Mouse (Mus musculus): ENCODE measurements around the gene Gpbp1l1. TPM values are rescaled to one million over a fixed set of nuclear protein-coding genes. Genes with fewer than 3 reads are reported as not detected.

Gene Gpbp1l1
- total RNA-seq (2014; fragmentation: Nextera tagmentation) (193 and 233 TPM in 2 replicates), total RNA-seq (2017) (158 and 191 TPM in 2 replicates), polyA plus RNA-seq (2012) (10.4 and 12.7 TPM in 2 replicates)

- TF ChIP-seq GATA1 (IDR thresholded peaks at IDR 0.05; ENCODE audit: borderline replicate concordance, low read length) (no peak), POLR2AphosphoS5 (IDR thresholded peaks at IDR 0.05; ENCODE audit: insufficient replicate concordance, low read depth, low read length) (0 out of 2 replicates have a peak, but pooled peaks have one; percentile 62)
- ATAC-seq (ENCODE audit: extremely low read depth, insufficient number of reproducible peaks, low FRiP score, poor library complexity, severe bottlenecking), result peak; percentile 56
- no peaks in the 10 kb centered on the region for H3K9me3 ChIP-seq (replicated peaks)
- DNase-seq (ENCODE audit: low spot score), result peak; percentile 78
- H3K27me3 ChIP-seq (ENCODE audit: insufficient read depth, low read length), result no peaks in the 10 kb centered on the region
- H3K4me1 ChIP-seq (ENCODE audit: insufficient read depth, low read depth, low read length), result peaks cover 25% of the 10 kb centered on the region
- peaks cover 33% of the 10 kb centered on the region for H3K36me3 ChIP-seq (replicated peaks)
- peak within 1 kb of the TSS; percentile 97 for H3K4me3 ChIP-seq (ENCODE audit: low read depth, low read length)
These were observed at the start of gene Gpbp1l1 for GRCm38 (mm10) chr4:116557306-116558121. TSS of gene Gpbp1l1 (plus strand) at chr4:116557658.

- peaks cover 36% of the 10 kb centered on the region for H3K36me3 ChIP-seq (replicated peaks)
- DNase-seq (ENCODE audit: low spot score) (no peak), ATAC-seq (ENCODE audit: extremely low read depth, insufficient number of reproducible peaks, low FRiP score, poor library complexity, severe bottlenecking) (no peak)
These were observed 26.3 kb upstream of the Gpbp1l1 start for GRCm38 (mm10) chr4:116531109-116531508.

GRCm38 (mm10) chr4:116536351-116536750, 21.1 kb upstream of the Gpbp1l1 start:
- TF ChIP-seq CTCF (IDR thresholded peaks at IDR 0.05; ENCODE audit: low read depth, low read length) (no peak), TAL1 (conservative IDR thresholded peaks at IDR 0.05; ENCODE audit: low read depth, low read length) (no peak), GATA1 (IDR thresholded peaks at IDR 0.05; ENCODE audit: borderline replicate concordance, low read length) (no peak), POLR2AphosphoS5 (IDR thresholded peaks at IDR 0.05; ENCODE audit: insufficient replicate concordance, low read depth, low read length) (no peak)
- Histone ChIP-seq H3K4me3 (ENCODE audit: low read depth, low read length) (no peak overlapping the region), H3K9me3 (replicated peaks) (no peaks in the 10 kb centered on the region), H3K4me1 (ENCODE audit: insufficient read depth, low read depth, low read length) (no peaks in the 10 kb centered on the region), H3K27me3 (ENCODE audit: insufficient read depth, low read length) (no peaks in the 10 kb centered on the region), H3K36me3 (replicated peaks) (peaks cover 29% of the 10 kb centered on the region)
- DNase-seq (ENCODE audit: low spot score) (no peak), ATAC-seq (ENCODE audit: extremely low read depth, insufficient number of reproducible peaks, low FRiP score, poor library complexity, severe bottlenecking) (no peak)

More at GRCm38 (mm10) chr4:116531109-116531508, 26.3 kb upstream of the Gpbp1l1 start:
- peaks cover under 1% of the 10 kb centered on the region; the same call in 1 of the 2 replicates for H3K4me1 ChIP-seq (ENCODE audit: insufficient read depth, low read depth, low read length)
- H3K9me3 ChIP-seq (replicated peaks), result no peaks in the 10 kb centered on the region
- TF ChIP-seq GATA1 (IDR thresholded peaks at IDR 0.05; ENCODE audit: borderline replicate concordance, low read length) (no peak), GATA2 (IDR thresholded peaks at IDR 0.05; ENCODE audit: borderline replicate concordance, low read depth, low read length) (no peak), CTCF (IDR thresholded peaks at IDR 0.05; ENCODE audit: low read depth, low read length) (no peak), POLR2AphosphoS5 (IDR thresholded peaks at IDR 0.05; ENCODE audit: insufficient replicate concordance, low read depth, low read length) (no peak), TAL1 (conservative IDR thresholded peaks at IDR 0.05; ENCODE audit: low read depth, low read length) (no peak)
- no peak overlapping the region for H3K4me3 ChIP-seq (ENCODE audit: low read depth, low read length)
- H3K27me3 ChIP-seq (ENCODE audit: insufficient read depth, low read length), result no peaks in the 10 kb centered on the region

GRCm38 (mm10) chr4:116537737-116538136, 19.7 kb upstream of the Gpbp1l1 start:
- no peak for ATAC-seq (ENCODE audit: extremely low read depth, insufficient number of reproducible peaks, low FRiP score, poor library complexity, severe bottlenecking)
- H3K9me3 ChIP-seq (replicated peaks), result no peaks in the 10 kb centered on the region
- no peaks in the 10 kb centered on the region for H3K27me3 ChIP-seq (ENCODE audit: insufficient read depth, low read length)
- no peaks in the 10 kb centered on the region for H3K4me1 ChIP-seq (ENCODE audit: insufficient read depth, low read depth, low read length)
- TF ChIP-seq POLR2AphosphoS5 (IDR thresholded peaks at IDR 0.05; ENCODE audit: insufficient replicate concordance, low read depth, low read length) (no peak), GATA2 (IDR thresholded peaks at IDR 0.05; ENCODE audit: borderline replicate concordance, low read depth, low read length) (no peak), GATA1 (IDR thresholded peaks at IDR 0.05; ENCODE audit: borderline replicate concordance, low read length) (no peak), CTCF (IDR thresholded peaks at IDR 0.05; ENCODE audit: low read depth, low read length) (no peak), TAL1 (conservative IDR thresholded peaks at IDR 0.05; ENCODE audit: low read depth, low read length) (no peak)
- DNase-seq (ENCODE audit: low spot score), result no peak
- peaks cover 29% of the 10 kb centered on the region for H3K36me3 ChIP-seq (replicated peaks)
- H3K4me3 ChIP-seq (ENCODE audit: low read depth, low read length), result no peak overlapping the region

- Histone ChIP-seq H3K36me3 (replicated peaks) (peaks cover 30% of the 10 kb centered on the region), H3K4me1 (ENCODE audit: insufficient read depth, low read depth, low read length) (peaks cover 1% of the 10 kb centered on the region; the same call in 1 of the 2 replicates), H3K9me3 (replicated peaks) (no peaks in the 10 kb centered on the region), H3K4me3 (ENCODE audit: low read depth, low read length) (no peak overlapping the region), H3K27me3 (ENCODE audit: insufficient read depth, low read length) (no peaks in the 10 kb centered on the region)
- no peak for DNase-seq (ENCODE audit: low spot score)
- no peak for ATAC-seq (ENCODE audit: extremely low read depth, insufficient number of reproducible peaks, low FRiP score, poor library complexity, severe bottlenecking)
- TF ChIP-seq POLR2AphosphoS5 (IDR thresholded peaks at IDR 0.05; ENCODE audit: insufficient replicate concordance, low read depth, low read length) (no peak), GATA1 (IDR thresholded peaks at IDR 0.05; ENCODE audit: borderline replicate concordance, low read length) (no peak), GATA2 (IDR thresholded peaks at IDR 0.05; ENCODE audit: borderline replicate concordance, low read depth, low read length) (no peak), TAL1 (conservative IDR thresholded peaks at IDR 0.05; ENCODE audit: low read depth, low read length) (no peak), CTCF (IDR thresholded peaks at IDR 0.05; ENCODE audit: low read depth, low read length) (no peak)
These were observed 7.0 kb upstream of the Gpbp1l1 start for GRCm38 (mm10) chr4:116550432-116550831.

- ATAC-seq (ENCODE audit: extremely low read depth, insufficient number of reproducible peaks, low FRiP score, poor library complexity, severe bottlenecking), result no peak
- H3K36me3 ChIP-seq (replicated peaks), result peaks cover 30% of the 10 kb centered on the region
- H3K27me3 ChIP-seq (ENCODE audit: insufficient read depth, low read length), result no peaks in the 10 kb centered on the region
- no peak for TF ChIP-seq CTCF (IDR thresholded peaks at IDR 0.05; ENCODE audit: low read depth, low read length)
- no peak for TF ChIP-seq TAL1 (conservative IDR thresholded peaks at IDR 0.05; ENCODE audit: low read depth, low read length)
- no peak for TF ChIP-seq GATA1 (IDR thresholded peaks at IDR 0.05; ENCODE audit: borderline replicate concordance, low read length)
- TF ChIP-seq POLR2AphosphoS5 (IDR thresholded peaks at IDR 0.05; ENCODE audit: insufficient replicate concordance, low read depth, low read length), result no peak
- no peak for TF ChIP-seq GATA2 (IDR thresholded peaks at IDR 0.05; ENCODE audit: borderline replicate concordance, low read depth, low read length)
- DNase-seq (ENCODE audit: low spot score), result no peak
- H3K9me3 ChIP-seq (replicated peaks), result no peaks in the 10 kb centered on the region
- H3K4me3 ChIP-seq (ENCODE audit: low read depth, low read length), result no peak overlapping the region
- peaks cover 4% of the 10 kb centered on the region for H3K4me1 ChIP-seq (ENCODE audit: insufficient read depth, low read depth, low read length)
These were observed 4.4 kb upstream of the Gpbp1l1 start for GRCm38 (mm10) chr4:116553035-116553434.
